Mouse (Mus musculus) megakaryocyte, embryonic 14.5 days (primary cell): ENCODE measurements around the gene Il10.

Source experiments
- FLI1 ChIP-seq: IDR thresholded peaks from 2 replicates; pipeline ENCODE4 v1.6.1; 2012; ENCODE audit warnings: low read length, inconsistent platforms, mixed read lengths
- GATA1 ChIP-seq: IDR thresholded peaks from 3 replicates; pipeline ENCODE4 v1.6.1; 2012; ENCODE audit warnings: mixed read lengths, low read length, inconsistent platforms, borderline replicate concordance

GRCm38 (mm10) chr1:131019492-131020098 is at the start of gene Il10:
- TF ChIP-seq GATA1 = no peak
- TF ChIP-seq FLI1 = no peak
